Comparison of ENCODE assay signal across 1 mouse cellular context in the genomic region with DNA sequence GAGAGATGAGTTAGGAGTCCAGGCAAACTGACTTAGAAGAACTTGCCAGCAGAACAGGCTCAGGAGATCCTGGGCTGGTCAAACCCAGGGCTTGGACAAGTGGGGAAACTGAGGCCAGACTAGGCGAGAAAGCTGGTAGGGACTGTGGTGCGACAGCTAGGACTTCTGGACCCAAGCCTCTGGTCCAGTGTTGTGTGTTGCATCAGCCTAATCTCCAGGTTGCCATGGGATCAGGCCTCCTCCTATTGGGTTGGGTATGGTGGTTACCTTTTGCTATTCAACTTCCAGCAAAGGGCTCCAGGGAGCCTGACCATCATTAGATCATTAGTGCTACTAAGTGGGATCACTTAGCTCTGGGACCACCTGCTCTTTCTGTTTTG.
TF ChIP-seq lines count a peak whose summit lies in the region.

No protein-coding gene starts in this region.

TF ChIP-seq in MEL, 35 proteins besides CTCF, POLR2A, EP300 and RAD21:
- no peak for TF ChIP-seq NRF1 (IDR thresholded peaks at IDR 0.05; ENCODE audit: insufficient read depth, low read depth, low read length, poor library complexity, severe bottlenecking)
- 0 out of 2 replicates have a peak, but pooled peaks have one; percentile 2 for TF ChIP-seq TCF12 (IDR thresholded peaks at IDR 0.05; ENCODE audit: low read depth, low read length)
- TF ChIP-seq GABPA (IDR thresholded peaks at IDR 0.05; ENCODE audit: low read depth, low read length): no peak
- TF ChIP-seq MAFK (IDR thresholded peaks at IDR 0.05; ENCODE audit: borderline replicate concordance, low read depth, low read length): no peak
